Mouse (Mus musculus) forebrain, embryonic 13.5 days (tissue): ENCODE results near the gene Il2ra. TPM values are rescaled to one million over a fixed set of nuclear protein-coding genes. Genes with fewer than 3 reads are reported as not detected.

Source experiments
- polyA plus RNA-seq: library from polyadenylated mRNA; unstranded; fragments of >200 nt; fragmentation: Nextera tagmentation; extraction: Ambion mirVana; gene quantifications from 2 replicates; pipeline ENCODE4 v1.2.1, GENCODE M21; 2015

Gene Il2ra
- polyA plus RNA-seq, 1 experiment from 2014 or later = not detected

Other genes starting within 250 kb of the Il2ra start
- 21.5 and 21.7 TPM in 2 replicates for gene Pfkfb3, start 88.7 kb upstream of the Il2ra start, polyA plus RNA-seq
- 160 and 167 TPM in 2 replicates for gene Rbm17, start 38.7 kb upstream of the Il2ra start, polyA plus RNA-seq
- not detected in 2 replicates for gene Gm17490, start 16.5 kb upstream of the Il2ra start, polyA plus RNA-seq
- 0.49 and 0.52 TPM in 2 replicates for gene Il15ra, start 62.5 kb downstream of the Il2ra start, polyA plus RNA-seq
- 111 and 120 TPM in 2 replicates for gene Fbh1, start 134.8 kb downstream of the Il2ra start, polyA plus RNA-seq
- 44.8 and 51.8 TPM in 2 replicates for gene Ankrd16, start 135.1 kb downstream of the Il2ra start, polyA plus RNA-seq